Mouse (Mus musculus): ENCODE data around the gene Ccng2. TPM values are rescaled to one million over a fixed set of nuclear protein-coding genes. Genes with fewer than 3 reads are reported as not detected.

Gene Ccng2
- polyA plus RNA-seq, 1 experiment from 2014 or later: 68.9 TPM

GRCm38 (mm10) chr5:93264136-93264700, 2.8 kb upstream of the Ccng2 start:
- Histone ChIP-seq H3K9ac (replicated peaks) (no peak overlapping the region), H3K4me2 (no peak overlapping the region), H3K4me3 (replicated peaks) (no peak overlapping the region), H3K9me3 (replicated peaks) (no peaks in the 10 kb centered on the region), H3K27ac (replicated peaks) (no peak overlapping the region), H3K36me3 (no peaks in the 10 kb centered on the region), H3K27me3 (replicated peaks) (no peaks in the 10 kb centered on the region), H3K4me1 (peaks cover 14% of the 10 kb centered on the region)
- WGBS: 76% methylated on average over 1 of the region's 1 CpGs
- ATAC-seq (ENCODE audit: low FRiP score): no peak

- no peaks in the 10 kb centered on the region for H3K9me3 ChIP-seq (replicated peaks)
- no peak overlapping the region for H3K27ac ChIP-seq (replicated peaks)
- H3K36me3 ChIP-seq: no peaks in the 10 kb centered on the region
- WGBS: 83% methylated on average over 7 of the region's 7 CpGs
- no peak overlapping the region for H3K4me2 ChIP-seq
- no peaks in the 10 kb centered on the region for H3K27me3 ChIP-seq (replicated peaks)
- no peak overlapping the region for H3K9ac ChIP-seq (replicated peaks)
- no peak for ATAC-seq (ENCODE audit: low FRiP score)
- H3K4me3 ChIP-seq (replicated peaks): no peak overlapping the region
- H3K4me1 ChIP-seq: peaks cover 25% of the 10 kb centered on the region
Observed at GRCm38 (mm10) chr5:93265164-93265800, 1.8 kb upstream of the Ccng2 start.

- peak overlapping the region; percentile 93 for H3K4me3 ChIP-seq (replicated peaks)
- H3K9me3 ChIP-seq (replicated peaks): no peaks in the 10 kb centered on the region
- H3K27ac ChIP-seq (replicated peaks): peak overlapping the region; percentile 85
- peak overlapping the region; percentile 61 for H3K4me2 ChIP-seq
- peaks cover 27% of the 10 kb centered on the region for H3K4me1 ChIP-seq
- H3K27me3 ChIP-seq (replicated peaks): no peaks in the 10 kb centered on the region
- H3K9ac ChIP-seq (replicated peaks): no peak overlapping the region
- ATAC-seq (ENCODE audit: low FRiP score): no peak
- peaks cover 5% of the 10 kb centered on the region for H3K36me3 ChIP-seq
- WGBS: 68% methylated on average over 13 of the region's 13 CpGs
Observed at GRCm38 (mm10) chr5:93265801-93266580, 1.1 kb upstream of the Ccng2 start.

- H3K27me3 ChIP-seq (replicated peaks): no peaks in the 10 kb centered on the region
- peak; percentile 79 for ATAC-seq (ENCODE audit: low FRiP score)
- peaks cover 23% of the 10 kb centered on the region for H3K36me3 ChIP-seq
- peaks cover 28% of the 10 kb centered on the region for H3K4me1 ChIP-seq
- WGBS: under 1% methylated on average over 48 of the region's 48 CpGs
- peak overlapping the region; percentile 93 for H3K4me3 ChIP-seq (replicated peaks)
- peak overlapping the region; percentile 96 for H3K27ac ChIP-seq (replicated peaks)
- peak overlapping the region; percentile 65 for H3K4me2 ChIP-seq
- H3K9me3 ChIP-seq (replicated peaks): no peaks in the 10 kb centered on the region
- peak overlapping the region; percentile 100 for H3K9ac ChIP-seq (replicated peaks)
Observed at GRCm38 (mm10) chr5:93267851-93268606, 972 bp downstream of the Ccng2 start.

GRCm38 (mm10) chr5:93270095-93270494, 3.0 kb downstream of the Ccng2 start:
- H3K4me2 ChIP-seq: peak overlapping the region; percentile 65
- peaks cover 28% of the 10 kb centered on the region for H3K4me1 ChIP-seq
- peaks cover 43% of the 10 kb centered on the region for H3K36me3 ChIP-seq
- 37% methylated on average over 7 of the region's 7 CpGs for WGBS
- H3K27me3 ChIP-seq (replicated peaks): no peaks in the 10 kb centered on the region
- H3K27ac ChIP-seq (replicated peaks): no peak overlapping the region
- H3K4me3 ChIP-seq (replicated peaks): 0 out of 2 replicates have a peak overlapping the region, but pooled peaks have one; percentile 9
- ATAC-seq (ENCODE audit: low FRiP score): no peak
- H3K9me3 ChIP-seq (replicated peaks): no peaks in the 10 kb centered on the region
- H3K9ac ChIP-seq (replicated peaks): 0 out of 2 replicates have a peak overlapping the region, but pooled peaks have one; percentile 10

- Histone ChIP-seq H3K27me3 (replicated peaks) (no peaks in the 10 kb centered on the region), H3K4me2 (no peak overlapping the region), H3K4me1 (peaks cover 28% of the 10 kb centered on the region), H3K9ac (replicated peaks) (no peak overlapping the region), H3K36me3 (peaks cover 49% of the 10 kb centered on the region), H3K27ac (replicated peaks) (no peak overlapping the region), H3K4me3 (replicated peaks) (no peak overlapping the region), H3K9me3 (replicated peaks) (no peaks in the 10 kb centered on the region)
- 98% methylated on average over 18 of the region's 18 CpGs for WGBS
- ATAC-seq (ENCODE audit: low FRiP score): no peak
Observed at GRCm38 (mm10) chr5:93270721-93271120, 3.7 kb downstream of the Ccng2 start.

- 73% methylated on average over 14 of the region's 14 CpGs for WGBS
Observed at GRCm38 (mm10) chr5:93282446-93283107, 15.5 kb downstream of the Ccng2 start.

GRCm38 (mm10) chr5:93283109-93283508, 16.1 kb downstream of the Ccng2 start:
- Histone ChIP-seq H3K27ac (replicated peaks) (no peak overlapping the region), H3K9ac (replicated peaks) (no peak overlapping the region), H3K27me3 (replicated peaks) (no peaks in the 10 kb centered on the region), H3K4me2 (no peak overlapping the region), H3K9me3 (replicated peaks) (no peaks in the 10 kb centered on the region), H3K36me3 (peaks cover 3% of the 10 kb centered on the region; the same call in 1 of the 2 replicates), H3K4me1 (no peaks in the 10 kb centered on the region), H3K4me3 (replicated peaks) (no peak overlapping the region)
- no peak for ATAC-seq (ENCODE audit: low FRiP score)
- WGBS: 85% methylated on average over 7 of the region's 7 CpGs

More at GRCm38 (mm10) chr5:93282446-93283107, 15.5 kb downstream of the Ccng2 start:
- Histone ChIP-seq H3K9me3 (replicated peaks) (no peaks in the 10 kb centered on the region), H3K4me3 (replicated peaks) (no peak overlapping the region), H3K9ac (replicated peaks) (no peak overlapping the region), H3K36me3 (peaks cover 6% of the 10 kb centered on the region; the same call in 1 of the 2 replicates), H3K27me3 (replicated peaks) (no peaks in the 10 kb centered on the region), H3K4me2 (no peak overlapping the region), H3K27ac (replicated peaks) (no peak overlapping the region), H3K4me1 (no peaks in the 10 kb centered on the region)
- ATAC-seq (ENCODE audit: low FRiP score): no peak

GRCm38 (mm10) chr5:93288553-93288952, 21.5 kb downstream of the Ccng2 start:
- H3K27ac ChIP-seq (replicated peaks): no peak overlapping the region
- H3K27me3 ChIP-seq (replicated peaks): no peaks in the 10 kb centered on the region
- H3K4me2 ChIP-seq: no peak overlapping the region
- no peak for ATAC-seq (ENCODE audit: low FRiP score)
- no peaks in the 10 kb centered on the region for H3K4me1 ChIP-seq
- no peak overlapping the region for H3K4me3 ChIP-seq (replicated peaks)
- 0 out of 2 replicates have a peak, but pooled peaks cover 5% of the 10 kb centered on the region for H3K9me3 ChIP-seq (replicated peaks)
- H3K9ac ChIP-seq (replicated peaks): no peak overlapping the region
- H3K36me3 ChIP-seq: no peaks in the 10 kb centered on the region

- no peak for ATAC-seq (ENCODE audit: low FRiP score)
- no peaks in the 10 kb centered on the region for H3K36me3 ChIP-seq
- no peak overlapping the region for H3K4me2 ChIP-seq
- no peaks in the 10 kb centered on the region for H3K27me3 ChIP-seq (replicated peaks)
- H3K4me1 ChIP-seq: no peaks in the 10 kb centered on the region
- no peak overlapping the region for H3K9ac ChIP-seq (replicated peaks)
- 69% methylated on average over 2 of the region's 2 CpGs for WGBS
- H3K9me3 ChIP-seq (replicated peaks): 0 out of 2 replicates have a peak, but pooled peaks cover 5% of the 10 kb centered on the region
- H3K27ac ChIP-seq (replicated peaks): no peak overlapping the region
- H3K4me3 ChIP-seq (replicated peaks): no peak overlapping the region
Observed at GRCm38 (mm10) chr5:93290282-93290681, 23.2 kb downstream of the Ccng2 start.

GRCm38 (mm10) chr5:93296341-93296746, 29.3 kb downstream of the Ccng2 start:
- 90% methylated on average over 5 of the region's 5 CpGs for WGBS
- no peak overlapping the region for H3K9ac ChIP-seq (replicated peaks)
- no peak overlapping the region for H3K27ac ChIP-seq (replicated peaks)
- no peak for ATAC-seq (ENCODE audit: low FRiP score)
- 0 out of 2 replicates have a peak, but pooled peaks cover 5% of the 10 kb centered on the region for H3K9me3 ChIP-seq (replicated peaks)
- no peaks in the 10 kb centered on the region for H3K36me3 ChIP-seq
- no peak overlapping the region for H3K4me3 ChIP-seq (replicated peaks)
- H3K4me2 ChIP-seq: no peak overlapping the region
- H3K4me1 ChIP-seq: no peaks in the 10 kb centered on the region
- no peaks in the 10 kb centered on the region for H3K27me3 ChIP-seq (replicated peaks)
